Comparison of ENCODE assay signal across 13 mouse cellular contexts in the genomic region with DNA sequence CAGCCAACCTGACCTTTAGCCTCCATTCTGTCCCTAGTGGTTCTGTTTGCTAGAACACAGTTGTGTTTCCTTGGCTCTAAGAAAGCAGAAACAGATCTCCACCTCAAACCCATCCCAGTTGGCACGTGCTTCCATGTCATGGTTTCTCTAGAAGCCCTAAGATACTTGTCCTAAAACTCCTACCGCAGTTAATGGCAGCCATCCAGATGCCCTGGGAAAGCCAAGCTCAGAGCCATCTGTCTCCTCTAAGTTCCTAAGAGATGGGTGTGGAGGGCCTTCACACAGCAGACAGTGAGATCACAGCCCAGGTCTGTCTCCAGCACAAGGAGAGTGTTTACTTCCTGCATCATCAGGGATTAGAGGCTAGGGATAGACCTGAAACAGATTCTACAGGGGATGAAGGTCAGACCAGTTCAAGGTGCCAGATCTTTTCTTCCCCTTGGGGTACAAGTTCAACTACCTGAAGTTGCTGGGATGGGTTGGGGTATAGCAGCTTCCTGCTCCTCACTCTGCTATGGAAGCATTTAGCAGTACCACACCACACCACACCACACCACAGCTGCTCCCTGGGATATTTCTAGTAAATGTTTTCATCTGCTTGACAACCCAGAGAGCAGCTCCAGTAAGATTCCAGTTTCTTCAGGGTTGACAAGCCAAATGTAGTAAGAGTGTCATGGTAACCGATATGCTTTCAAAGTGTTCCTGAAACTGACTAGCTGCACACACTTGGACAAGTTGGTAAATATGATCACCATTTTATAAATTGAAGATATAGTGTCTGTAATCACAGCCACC.
A peak's percentile ranks its signal among the peaks of the same experiment; 100 is the strongest.
DNase-seq lines count a peak whose midpoint lies in the region.
"Had no signal": no experiment of that assay in that cellular context is flagged by ENCODE, and none has a peak within 500 bp of the region (broad histone marks: within the 10 kb centered on the region; RNA-seq: fewer than 3 reads in every experiment).

No protein-coding gene starts in this region.

- DNase-seq in left cerebral cortex, postnatal 14 days (ENCODE audit: low spot score in 2 of 2): peak; percentile 19 to 72
- no peak for DNase-seq in left cerebral cortex, adult 9 months (ENCODE audit: low spot score in 2 of 2)
- DNase-seq in brain, adult 2 months (ENCODE audit: low read depth, low spot score): peak; percentile 85
- peak; percentile 68 to 76 for DNase-seq in cerebellum, adult 18-20 months
- peak; percentile 72 to 81 for DNase-seq in cerebellum, postnatal 25 days
- DNase-seq in heart, postnatal 25 days (ENCODE audit: low spot score): no peak
- no peak for DNase-seq in heart, postnatal 4 days
- DNase-seq: adrenal gland, postnatal 10 days; heart, postnatal 36 days; kidney, postnatal 4 days; layer of hippocampus, adult 9-11 months; midbrain, embryonic 14.5 days; thymus, postnatal 25 days had no signal

- intact Hi-C loops in left cerebral cortex, postnatal 14 days (cut with DNase I): no loop called here
- intact Hi-C loops in heart, postnatal 25 days (cut with DNase I): no loop called here

Comparison
In these comparisons a context has a peak if more than half of its experiments do, and no peak if none do; other contexts are left out.
1. DNase-seq: peak in left cerebral cortex, postnatal 14 days (2 of 2), brain, adult 2 months (single experiment), cerebellum, adult 18-20 months (2 of 2) and cerebellum, postnatal 25 days (2 of 2); none in left cerebral cortex, adult 9 months (0 of 2), heart, postnatal 25 days (single experiment) and heart, postnatal 4 days (single experiment).